Mouse (Mus musculus) right cerebral cortex, postnatal 36 days (tissue): ENCODE data around the gene Gm14569.
A peak's percentile ranks its signal among the peaks of the same experiment; 100 is the strongest.

Experiments
- DNase-seq, 2 experiments: peaks; one replicate each; pipeline ENCODE4 v3.0.0; 2022; ENCODE audit warnings: low spot score in 2 of 2, mixed read lengths in 1 of 2

The Gm14569 gene

GRCm38 (mm10) chrX:36491730-36492129, at the start of gene Gm14569:
Gm14569 (minus strand) TSS chrX:36491830.
- no peak for DNase-seq

GRCm38 (mm10) chrX:36534514-36534913, 42.9 kb upstream of the Gm14569 start:
- DNase-seq, result peak; percentile 30 to 51

GRCm38 (mm10) chrX:36533744-36534143, 42.1 kb upstream of the Gm14569 start:
- DNase-seq, result no peak

GRCm38 (mm10) chrX:36530251-36530650, 38.6 kb upstream of the Gm14569 start:
- DNase-seq, result no peak

- DNase-seq, result no peak
These were observed 32.1 kb upstream of the Gm14569 start for GRCm38 (mm10) chrX:36523729-36524128.

GRCm38 (mm10) chrX:36513726-36514125, 22.1 kb upstream of the Gm14569 start:
- DNase-seq, result no peak

DNA sequence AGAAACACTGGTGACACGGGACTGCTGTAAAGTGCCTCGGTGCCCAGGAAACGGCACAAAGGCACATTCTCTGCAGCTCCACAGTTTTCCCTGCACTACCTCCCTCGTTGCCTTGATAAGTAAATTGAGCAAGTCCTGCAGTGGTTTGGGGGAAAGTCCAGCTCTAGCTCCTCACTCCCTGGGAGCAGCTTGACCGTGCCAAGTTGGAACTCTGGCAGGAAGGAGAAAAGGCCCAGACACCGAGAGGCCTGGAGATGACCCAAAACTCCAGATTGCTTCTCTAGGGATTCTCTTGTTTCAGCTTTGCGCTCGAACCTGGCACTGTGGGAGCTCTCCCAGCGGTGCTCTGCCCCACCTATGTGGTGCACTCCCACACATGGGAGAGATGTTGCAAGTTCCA, 21.6 kb upstream of the Gm14569 start:
- DNase-seq, result no peak

DNA sequence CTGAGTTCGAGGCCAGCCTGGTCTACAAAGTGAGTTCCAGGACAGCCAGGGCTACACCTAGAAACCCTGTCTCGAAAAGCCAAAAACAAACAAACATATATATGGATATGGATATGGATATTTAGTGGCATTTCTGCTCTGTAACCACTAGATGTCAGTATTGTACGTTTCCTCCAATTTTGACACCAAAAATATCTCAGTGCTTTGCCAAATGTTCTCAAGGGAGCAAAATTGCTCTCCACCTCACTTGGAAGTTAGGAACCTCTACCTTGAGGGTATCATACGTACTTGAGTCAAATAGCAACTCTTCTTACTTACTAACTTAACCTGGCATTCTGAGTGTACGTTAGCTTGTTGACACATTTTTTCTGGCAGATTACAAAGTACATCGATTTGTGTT, 15.2 kb upstream of the Gm14569 start:
- no peak for DNase-seq

DNA sequence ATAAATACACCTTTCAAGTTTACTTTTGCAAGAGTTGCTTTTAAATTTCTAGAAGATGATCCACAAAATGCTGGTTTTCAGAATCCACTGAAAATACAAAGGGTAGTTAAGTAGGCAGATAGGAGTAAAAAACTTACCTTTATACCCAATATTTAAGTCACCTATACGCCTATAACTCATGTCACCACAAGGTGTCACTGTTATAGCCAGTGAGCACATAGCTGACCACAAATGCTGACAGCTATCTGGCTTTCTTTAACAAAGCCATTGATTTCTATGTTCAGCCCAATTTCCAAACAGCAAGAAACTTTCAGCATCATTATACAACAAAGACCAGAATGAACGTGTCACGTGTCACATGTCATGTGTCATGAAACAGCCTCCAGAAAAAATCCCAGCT, 2.1 kb downstream of the Gm14569 start:
- no peak for DNase-seq

DNA sequence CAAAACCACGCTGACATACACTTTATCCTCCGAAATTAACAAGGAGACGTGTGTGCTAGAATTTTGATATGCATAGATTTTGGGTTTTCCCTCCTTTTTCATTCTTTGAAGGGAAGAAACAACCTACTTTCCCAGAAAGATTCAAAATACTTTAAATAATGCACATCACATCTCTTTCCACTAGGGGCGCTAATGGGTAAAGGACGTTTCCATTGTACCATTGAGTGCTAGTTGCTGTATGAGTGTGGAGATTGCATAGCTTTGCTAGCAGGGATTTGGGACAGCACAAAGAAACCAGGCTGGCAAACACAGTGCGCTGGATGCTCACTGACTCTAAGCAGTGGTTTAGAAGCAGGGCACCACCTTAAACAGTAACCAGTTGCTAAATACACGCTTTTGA, 3.6 kb downstream of the Gm14569 start:
- DNase-seq, result no peak

DNA sequence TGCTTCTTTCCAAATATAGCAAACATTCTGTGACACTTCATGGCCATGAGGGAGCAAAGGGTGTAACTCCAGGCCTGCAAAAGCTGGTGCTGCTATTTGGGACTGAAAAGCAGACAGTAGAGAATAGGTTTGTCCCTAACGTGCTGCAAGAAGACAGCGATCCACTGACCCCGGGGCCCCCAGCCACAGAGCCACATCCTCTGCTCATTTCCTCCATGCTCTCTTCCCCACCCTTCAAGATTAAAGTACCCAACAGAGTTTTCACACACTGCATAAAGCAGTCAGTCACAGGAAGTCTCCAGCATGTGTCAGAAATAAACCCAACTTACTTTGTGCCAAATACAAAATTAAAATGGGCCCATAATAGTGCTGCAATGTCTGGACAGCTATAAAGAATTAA, 16.8 kb downstream of the Gm14569 start:
- no peak for DNase-seq

- no peak for DNase-seq
These were observed 17.4 kb downstream of the Gm14569 start for GRCm38 (mm10) chrX:36474103-36474751.

DNA sequence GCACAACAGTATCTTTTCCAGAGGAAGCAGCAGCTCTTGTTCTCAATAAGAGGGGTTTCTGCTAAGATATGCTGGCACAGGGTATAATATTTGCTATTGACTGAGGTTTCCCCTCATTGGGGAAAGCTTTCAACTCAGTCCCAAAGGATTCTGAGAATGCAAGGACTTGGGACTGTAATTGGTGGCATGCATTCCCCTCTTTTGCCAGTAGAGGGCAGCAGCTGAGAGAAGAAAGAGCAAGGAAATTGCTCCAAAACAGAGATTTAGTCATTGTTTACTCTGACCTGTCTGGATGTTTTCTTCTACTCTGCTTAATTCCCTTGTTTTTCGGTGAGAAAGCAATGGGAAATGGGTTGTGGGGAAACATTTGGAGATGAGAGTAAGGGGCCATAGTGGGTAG, 35.6 kb downstream of the Gm14569 start:
- DNase-seq, result no peak

- DNase-seq, result no peak
These were observed 53.7 kb downstream of the Gm14569 start for GRCm38 (mm10) chrX:36437932-36438331.

GRCm38 (mm10) chrX:36434993-36435392, 56.6 kb downstream of the Gm14569 start:
- DNase-seq, result no peak

GRCm38 (mm10) chrX:36419153-36419552, 72.5 kb downstream of the Gm14569 start:
- DNase-seq, result no peak

DNA sequence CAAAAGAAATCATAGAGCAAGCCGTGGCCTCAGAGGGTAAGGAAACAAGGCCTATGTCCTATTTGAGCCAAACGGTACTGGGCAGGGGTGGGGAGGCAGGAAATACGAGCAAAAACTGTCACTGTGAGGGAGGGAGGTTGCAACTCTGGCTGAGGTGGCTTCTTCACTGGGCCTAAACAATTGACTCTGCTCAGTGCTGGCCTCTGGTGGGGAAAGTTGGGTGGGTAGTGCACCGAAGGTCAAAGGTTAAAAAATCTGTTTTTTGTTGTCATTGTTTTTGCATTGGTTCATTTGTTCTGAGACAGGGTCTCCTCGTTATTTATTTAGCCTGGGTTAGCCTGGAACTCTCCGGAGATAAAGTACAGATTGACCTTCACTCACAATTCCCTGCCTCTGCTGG, 89.3 kb downstream of the Gm14569 start:
- DNase-seq, result no peak

DNA sequence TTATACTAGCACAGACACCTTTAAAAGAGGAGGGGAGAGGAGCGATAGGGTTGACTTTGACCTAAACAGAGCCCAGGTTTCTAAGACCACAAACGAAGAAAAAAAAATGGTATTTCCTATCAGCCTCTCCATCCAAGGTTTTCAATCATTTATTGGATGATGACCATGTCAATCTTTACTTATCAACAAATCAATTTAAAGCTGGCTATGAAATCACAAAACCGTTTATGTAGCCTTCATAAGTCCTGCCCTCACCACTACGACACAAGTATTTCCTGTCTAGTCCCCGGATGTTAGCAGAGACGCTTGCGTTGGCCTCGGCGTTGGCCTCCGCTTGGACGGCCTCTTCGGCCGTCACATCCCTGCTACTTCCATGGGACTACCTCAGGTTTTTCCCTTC, 90.7 kb downstream of the Gm14569 start, which contains the start of gene Gm6268:
Gm6268 (plus strand) TSS at position 301 of the 400 bp plus-strand sequence.
- DNase-seq, result no peak

- DNase-seq, result no peak
These were observed 98.4 kb downstream of the Gm14569 start for GRCm38 (mm10) chrX:36393279-36393678.

DNA sequence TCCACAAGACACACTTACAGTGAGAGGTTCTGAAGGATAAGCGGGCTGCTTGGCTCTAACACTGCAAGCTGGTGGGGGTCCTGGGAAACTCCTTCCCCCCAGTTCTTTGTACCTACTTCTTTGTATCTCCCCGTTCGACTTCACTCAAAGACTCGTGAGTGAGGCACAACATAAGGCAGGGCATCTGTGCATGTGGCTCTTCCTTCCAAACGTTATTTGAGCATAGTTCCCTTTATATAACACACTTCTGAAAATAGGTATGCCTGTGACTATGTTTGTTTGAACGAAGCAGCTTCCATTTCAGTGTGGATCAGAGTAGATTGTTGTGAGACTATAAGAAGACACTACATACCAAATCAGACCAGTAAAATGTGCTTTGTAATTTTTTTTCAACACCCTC, 99.0 kb downstream of the Gm14569 start:
- DNase-seq, result peak in 1 of 2 experiments; percentile 14

- no peak for DNase-seq
These were observed 101.1 kb downstream of the Gm14569 start for GRCm38 (mm10) chrX:36390503-36390902.

DNA sequence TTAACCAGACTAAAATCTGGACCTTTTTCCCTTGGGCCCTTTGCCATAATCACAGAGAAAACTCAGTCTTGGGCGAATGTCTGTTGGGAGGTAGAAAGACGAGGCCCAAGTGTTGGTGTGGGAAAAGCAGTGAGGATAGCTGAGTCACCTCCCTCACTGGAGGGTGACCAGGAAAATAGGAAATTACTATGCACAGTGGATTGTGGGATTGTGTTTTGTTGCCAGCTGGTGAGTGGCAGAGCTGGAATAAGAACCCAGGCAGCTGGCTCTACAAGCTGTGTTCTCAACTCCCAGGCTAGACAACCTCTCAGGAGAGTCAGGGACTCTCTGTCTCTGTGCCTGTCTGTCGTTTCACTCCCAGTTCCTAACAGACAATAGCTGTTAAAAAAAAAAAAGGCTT, 101.7 kb downstream of the Gm14569 start:
- peak; percentile 36 to 68 for DNase-seq

DNA sequence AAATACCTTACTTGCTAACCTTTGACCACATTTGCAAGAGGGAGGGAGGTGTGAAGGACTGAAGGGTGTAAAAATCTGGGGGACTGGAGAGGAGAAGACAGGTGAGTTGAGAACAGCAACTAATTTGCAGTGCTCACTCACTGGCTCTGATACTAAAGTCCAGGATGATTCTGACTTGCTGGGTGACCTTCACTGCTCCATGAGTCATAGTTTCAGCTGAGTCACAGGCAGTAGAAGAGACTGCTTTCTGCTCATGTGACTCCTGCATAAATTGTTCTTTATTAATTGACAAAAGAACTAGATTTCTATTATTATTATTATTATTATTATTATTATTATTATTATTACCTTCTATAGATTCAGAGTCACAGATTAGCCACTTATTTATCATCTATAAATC, 106.3 kb downstream of the Gm14569 start:
- DNase-seq, result no peak
